Mouse (Mus musculus) heart, adult 18-20 months (tissue): ENCODE data around the gene 1110032F04Rik. TPM values are rescaled to one million over a fixed set of nuclear protein-coding genes. Genes with fewer than 3 reads are reported as not detected.

ENCODE experiments used
- DNase-seq, 2 experiments: peaks; one replicate each; pipeline ENCODE4 v3.0.0; 2021 to 2022; ENCODE audit warnings: mixed read lengths in 1 of 2
- total RNA-seq, 2 experiments: library from RNA; stranded (reverse); gene quantifications; 2 replicates each; pipeline ENCODE4 v1.2.3; 2021

The 1110032F04Rik gene
- total RNA-seq, 2 experiments from 2014 or later, result 0.54 to 0.82 TPM

DNA sequence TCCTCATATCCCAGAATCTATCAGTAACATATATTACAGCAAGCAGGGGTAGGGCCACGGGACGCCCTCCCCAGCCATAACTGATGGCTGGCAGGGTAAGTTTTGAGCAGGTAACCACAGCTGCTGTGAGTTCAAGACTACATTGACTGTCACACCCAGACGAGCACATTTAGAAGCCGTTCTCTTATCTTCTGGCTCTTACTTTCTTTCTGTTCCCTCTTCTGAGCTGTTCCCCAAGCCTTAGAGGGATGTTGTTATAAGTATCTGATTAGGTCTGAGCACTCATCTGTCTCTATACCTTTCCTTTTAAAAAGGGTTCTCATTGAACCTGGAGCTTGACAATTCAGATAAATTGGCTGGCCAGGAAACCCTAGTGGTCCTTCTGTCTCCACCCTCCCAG is 38.1 kb downstream of the 1110032F04Rik start:
- DNase-seq, result no peak

Other genes starting within 250 kb of the 1110032F04Rik start
- gene Il12a, start 178.9 kb upstream of the 1110032F04Rik start, total RNA-seq, result under 1 TPM in 1 of 2 experiments, not detected in 1; 0.82 TPM
- 1 to 10 TPM; 4.0 to 5.3 TPM for gene Ift80, start 135.0 kb downstream of the 1110032F04Rik start, total RNA-seq
- gene Smc4, start 135.2 kb downstream of the 1110032F04Rik start, total RNA-seq, result 10 to 100 TPM in 1 of 2 experiments, 1 to 10 TPM in 1; 9.7 to 13.3 TPM
- 1 to 10 TPM; 1.4 to 1.7 TPM for gene Trim59, start 175.2 kb downstream of the 1110032F04Rik start, total RNA-seq